Mouse (Mus musculus) spleen, adult 2 months (tissue): ENCODE measurements at regions not wholly inside any gene's neighbourhood (a gene's known extent, or its start where the extent isn't known, plus 50 kb on each side); places are given as distances from the start of the nearest gene placed in this dataset.

Experiments used
- CTCF ChIP-seq: fragments of 200-500 bp; IDR thresholded peaks from 2 replicates; pipeline ENCODE4 v1.5.1; 2011; ENCODE audit warnings: mild to moderate bottlenecking, inconsistent platforms; ENCODE audit not compliant: insufficient read depth, insufficient read length, insufficient replicate concordance; ENCODE audit errors: extremely low read depth
- POLR2A ChIP-seq: fragments of 200-500 bp; IDR thresholded peaks from 2 replicates; pipeline ENCODE4 v1.6.1; 2011; ENCODE audit warnings: low read depth, low read length, inconsistent platforms

DNA sequence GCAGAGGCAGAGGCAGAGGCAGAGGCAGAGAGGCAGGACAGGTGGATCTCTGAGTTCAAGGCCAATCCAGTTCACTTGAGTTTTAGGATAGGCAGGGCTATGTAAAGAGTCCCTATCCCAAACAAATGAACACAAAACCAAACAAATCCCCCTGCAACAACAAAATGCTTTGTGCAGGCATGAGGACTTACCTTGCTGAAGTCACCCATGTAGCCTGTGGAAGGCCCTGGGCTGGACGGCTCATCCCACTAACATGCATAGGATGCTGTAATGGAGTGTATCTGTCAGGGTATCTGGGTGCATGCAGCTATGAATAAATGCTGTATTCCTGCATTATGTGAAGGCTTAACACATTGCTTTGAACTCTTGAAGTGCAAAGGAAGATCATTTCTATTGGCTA is 74.3 kb upstream of the Otx2 start:
- TF ChIP-seq POLR2A: no peak
- TF ChIP-seq CTCF: no peak
